Comparison of ENCODE assay signal across 12 mouse cellular contexts in genomic region chr6:82860485-82860884, GRCm38 (mm10).
"Had no signal": no experiment of that assay in that cellular context is flagged by ENCODE, and none has a peak within 500 bp of the region (broad histone marks: within the 10 kb centered on the region; RNA-seq: fewer than 3 reads in every experiment).

No protein-coding gene starts in this region.

- H3K27ac ChIP-seq: kidney, postnatal 0 days; layer of hippocampus, adult 2 months; limb, embryonic 12.5 days; liver, embryonic 15.5 days; midbrain, embryonic 13.5 days had no signal

- DNase-seq: lung, adult 2 months; lung, postnatal 36 days; right cerebral cortex, adult 18-20 months; right cerebral cortex, postnatal 25 days; thymus, postnatal 36 days had no signal

- H3K36me3 ChIP-seq: limb, embryonic 12.5 days; liver, embryonic 15.5 days; midbrain, embryonic 13.5 days had no signal

- ATAC-seq: lung, postnatal 0 days; midbrain, embryonic 13.5 days had no signal

- H3K27me3 ChIP-seq: limb, embryonic 12.5 days; liver, embryonic 15.5 days; midbrain, embryonic 13.5 days had no signal

- H3K9me3 ChIP-seq: limb, embryonic 12.5 days; liver, embryonic 15.5 days; midbrain, embryonic 13.5 days had no signal

- H3K9ac ChIP-seq: limb, embryonic 12.5 days; liver, embryonic 15.5 days; midbrain, embryonic 13.5 days had no signal

- H3K4me2 ChIP-seq: limb, embryonic 12.5 days; liver, embryonic 11.5 days; liver, embryonic 15.5 days; midbrain, embryonic 13.5 days had no signal

- H3K4me3 ChIP-seq: layer of hippocampus, adult 2 months; limb, embryonic 12.5 days; liver, embryonic 15.5 days; midbrain, embryonic 13.5 days had no signal

- H3K4me1 ChIP-seq: midbrain, embryonic 13.5 days had no signal
